Mouse (Mus musculus) hindbrain, embryonic 16.5 days (tissue): ENCODE data around the gene Pex11b. TPM values are rescaled to one million over a fixed set of nuclear protein-coding genes. Genes with fewer than 3 reads are reported as not detected.
A peak's percentile ranks its signal among the peaks of the same experiment; 100 is the strongest.

ENCODE experiments used
- ATAC-seq: fragments of 200-750 bp; cut with Nextera tagmentation; 2 replicates; pipeline ENCODE4 v1.8.0; 2017; ENCODE audit warnings: moderate TSS enrichment, moderate library complexity
- H3K27ac ChIP-seq: fragments of 300-500 bp; sonication (generic); 2 replicates; pipeline ENCODE4 v1.5.1; 2014; ENCODE audit warnings: low read depth, mild to moderate bottlenecking, control low read depth, low read length, moderate library complexity
- H3K27me3 ChIP-seq: fragments of 300-500 bp; sonication (generic); replicated peaks from 2 replicates; pipeline ENCODE4 v1.6.1; 2014; ENCODE audit warnings: low read length; ENCODE audit not compliant: control insufficient read depth, insufficient read depth
- H3K36me3 ChIP-seq: fragments of 300-500 bp; sonication (generic); 2 replicates; pipeline ENCODE4 v1.6.1; 2014; ENCODE audit warnings: mild to moderate bottlenecking, low read length, moderate library complexity, mixed read lengths; ENCODE audit not compliant: control insufficient read depth, insufficient read depth
- H3K4me1 ChIP-seq: fragments of 300-500 bp; sonication (generic); 2 replicates; pipeline ENCODE4 v1.6.1; 2014; ENCODE audit warnings: low read depth, low read length; ENCODE audit not compliant: control insufficient read depth, insufficient read depth
- H3K4me2 ChIP-seq: fragments of 300-500 bp; sonication (generic); 2 replicates; pipeline ENCODE4 v1.6.1; 2014; ENCODE audit warnings: mild to moderate bottlenecking, low read length, control low read depth, moderate library complexity
- H3K4me3 ChIP-seq: fragments of 300-500 bp; sonication (generic); 2 replicates; pipeline ENCODE4 v1.5.1; 2014; ENCODE audit warnings: mild to moderate bottlenecking, low read length, control low read depth, moderate library complexity
- H3K9ac ChIP-seq: fragments of 300-500 bp; sonication (generic); 2 replicates; pipeline ENCODE4 v1.6.1; 2014; ENCODE audit warnings: low read depth, mild to moderate bottlenecking, control low read depth, low read length, moderate library complexity
- H3K9me3 ChIP-seq: fragments of 300-500 bp; sonication (generic); 2 replicates; pipeline ENCODE4 v1.6.1; 2014; ENCODE audit warnings: mild to moderate bottlenecking, low read length, moderate library complexity; ENCODE audit not compliant: control insufficient read depth
- WGBS: fragments of 180-500 bp; shearing (Covaris S2); extraction: QIAGEN DNeasy Blood & Tissue Kit; methylation state at CpG from one replicate; pipeline ENCODE4 v1.1.7; 2014; 5-methylcytosine and 5-hydroxymethylcytosine counted together
- polyA plus RNA-seq: library from polyadenylated mRNA; unstranded; fragments of >200 nt; fragmentation: Nextera tagmentation; extraction: Ambion mirVana; gene quantifications from 2 replicates; pipeline ENCODE4 v1.2.1, GENCODE M21; 2015

Gene Pex11b
- polyA plus RNA-seq, 1 experiment from 2014 or later, result 66.2 TPM

- 98% methylated on average over 5 of the region's 5 CpGs for WGBS
- H3K9me3 ChIP-seq, result no peaks in the 10 kb centered on the region
- no peak overlapping the region for H3K27ac ChIP-seq
- H3K27me3 ChIP-seq, result peaks cover 4% of the 10 kb centered on the region
- no peak overlapping the region for H3K4me2 ChIP-seq
- no peaks in the 10 kb centered on the region for H3K36me3 ChIP-seq
- ATAC-seq, result no peak
- H3K9ac ChIP-seq, result no peak overlapping the region
- H3K4me1 ChIP-seq, result peaks cover 17% of the 10 kb centered on the region; the same call in 1 of the 2 replicates
- no peak overlapping the region for H3K4me3 ChIP-seq
Observed at GRCm38 (mm10) chr3:96666916-96667315, 31.7 kb downstream of the Pex11b start.

DNA sequence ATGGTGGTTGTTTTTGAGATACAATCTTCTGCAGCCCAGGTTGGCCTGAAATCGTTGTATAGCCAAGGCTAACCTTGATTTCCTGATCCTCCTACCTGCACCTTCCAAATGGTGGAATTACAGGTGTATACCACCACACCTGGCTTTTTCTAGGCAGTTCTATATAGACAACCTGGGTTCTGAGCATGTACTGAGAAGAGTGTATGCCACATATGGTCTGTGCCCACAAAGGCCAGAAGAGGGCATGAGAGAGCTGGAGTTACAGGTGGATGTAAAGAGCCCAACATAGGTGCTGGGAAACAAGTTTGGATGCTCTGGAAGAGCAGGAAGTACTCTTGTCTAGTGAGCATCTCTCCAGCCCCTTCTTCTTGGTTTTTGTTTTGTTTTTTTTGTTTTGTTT lies 32.1 kb downstream of the Pex11b start:
- H3K27ac ChIP-seq, result no peak overlapping the region
- peaks cover 4% of the 10 kb centered on the region for H3K27me3 ChIP-seq
- peaks cover 17% of the 10 kb centered on the region; the same call in 1 of the 2 replicates for H3K4me1 ChIP-seq
- H3K9me3 ChIP-seq, result no peaks in the 10 kb centered on the region
- WGBS, result 21% methylated on average over 1 of the region's 1 CpGs
- H3K4me3 ChIP-seq, result no peak overlapping the region
- H3K36me3 ChIP-seq, result no peaks in the 10 kb centered on the region
- no peak overlapping the region for H3K9ac ChIP-seq
- no peak overlapping the region for H3K4me2 ChIP-seq
- ATAC-seq, result no peak

- Histone ChIP-seq H3K4me3 (no peak overlapping the region), H3K4me2 (no peak overlapping the region), H3K27me3 (peaks cover 4% of the 10 kb centered on the region), H3K36me3 (no peaks in the 10 kb centered on the region), H3K27ac (no peak overlapping the region), H3K4me1 (peaks cover 10% of the 10 kb centered on the region; the same call in 1 of the 2 replicates), H3K9me3 (no peaks in the 10 kb centered on the region), H3K9ac (no peak overlapping the region)
- no peak for ATAC-seq
- WGBS, result 93% methylated on average over 5 of the region's 5 CpGs
Observed at GRCm38 (mm10) chr3:96668424-96669067, 33.4 kb downstream of the Pex11b start.

DNA sequence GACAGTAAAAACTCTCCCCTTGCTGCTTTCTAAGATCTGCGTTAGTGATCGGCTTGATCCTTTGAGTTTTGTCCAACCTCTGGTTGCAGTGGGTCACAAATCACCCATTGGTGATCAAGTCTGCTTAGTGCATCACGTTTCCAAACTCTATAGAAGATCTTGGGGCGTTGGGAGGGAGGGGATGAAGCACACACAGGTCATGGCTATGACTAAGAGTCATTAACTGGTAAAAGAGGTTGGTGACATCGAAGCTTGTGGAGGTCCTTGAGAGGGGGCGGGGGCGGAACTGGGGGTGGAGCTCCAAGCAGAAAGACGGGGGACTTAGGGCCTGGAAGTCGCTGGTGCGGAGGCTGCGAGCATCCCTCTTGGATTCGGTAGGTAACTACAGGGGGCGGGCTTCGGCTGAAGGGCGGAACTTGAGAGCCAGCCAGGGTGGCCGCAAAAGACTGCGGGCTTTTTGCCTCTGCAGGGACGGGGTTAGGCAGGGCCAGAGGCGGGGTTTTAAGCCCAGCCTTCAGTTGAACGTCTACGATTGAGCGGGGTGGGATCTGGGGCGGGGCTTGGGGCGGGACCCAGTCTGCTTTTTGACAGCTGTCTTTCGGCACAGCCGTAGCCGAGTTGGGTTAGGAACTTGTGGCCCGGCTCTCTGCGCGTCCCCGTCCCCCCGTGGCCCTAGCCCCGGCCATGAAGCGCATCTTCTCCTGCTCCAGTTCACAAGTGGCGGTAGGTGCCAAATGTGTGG lies 34.7 kb downstream of the Pex11b start, which contains the start of gene Ankrd35:
TSS of gene Ankrd35 (plus strand) at position 405 of the 742 bp plus-strand sequence.
- peak within 1 kb of the TSS; percentile 92 for H3K4me2 ChIP-seq
- ATAC-seq, result peak; percentile 97

GRCm38 (mm10) chr3:96671519-96671918 lies 36.3 kb downstream of the Pex11b start:
- WGBS, result 96% methylated on average over 5 of the region's 5 CpGs
- no peak overlapping the region for H3K4me2 ChIP-seq
- peaks cover 4% of the 10 kb centered on the region for H3K27me3 ChIP-seq
- no peaks in the 10 kb centered on the region for H3K36me3 ChIP-seq
- H3K4me1 ChIP-seq, result peaks cover 3% of the 10 kb centered on the region; the same call in 1 of the 2 replicates
- H3K9ac ChIP-seq, result no peak overlapping the region
- H3K27ac ChIP-seq, result no peak overlapping the region
- H3K9me3 ChIP-seq, result no peaks in the 10 kb centered on the region
- no peak for ATAC-seq
- no peak overlapping the region for H3K4me3 ChIP-seq

More for the DNA sequence above, 34.7 kb downstream of the Pex11b start, which contains the start of gene Ankrd35:
- Histone ChIP-seq H3K27ac (no peak within 1 kb of the TSS), H3K36me3 (no peaks in the 10 kb centered on the region), H3K9ac (peak within 1 kb of the TSS; percentile 61), H3K4me3 (peak within 1 kb of the TSS; percentile 54), H3K9me3 (no peaks in the 10 kb centered on the region), H3K27me3 (peaks cover 4% of the 10 kb centered on the region), H3K4me1 (peaks cover 3% of the 10 kb centered on the region; the same call in 1 of the 2 replicates)
- 4% methylated on average over 34 of the region's 35 CpGs for WGBS

DNA sequence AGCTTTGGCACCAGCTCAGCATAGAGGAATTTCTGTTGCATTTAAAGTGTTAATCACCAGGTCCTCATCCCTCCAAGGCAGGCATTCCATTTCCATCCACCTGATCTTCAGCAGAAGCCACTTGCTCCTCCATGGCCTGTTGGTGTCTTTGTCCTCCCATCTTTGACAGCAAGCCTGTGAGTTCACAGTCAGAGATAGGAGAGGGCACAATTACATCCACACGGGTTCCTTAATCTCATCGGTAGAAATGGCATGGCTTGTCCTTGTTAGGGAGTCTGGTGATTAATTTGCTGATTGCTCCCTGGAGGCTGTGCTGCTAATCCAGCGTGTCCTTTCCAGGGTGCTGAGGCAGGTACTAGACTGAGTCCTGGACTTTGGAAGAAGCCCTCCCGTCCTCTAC lies 38.3 kb downstream of the Pex11b start:
- WGBS, result 77% methylated on average over 4 of the region's 4 CpGs

GRCm38 (mm10) chr3:96674442-96674841 lies 39.3 kb downstream of the Pex11b start:
- H3K36me3 ChIP-seq, result no peaks in the 10 kb centered on the region
- no peaks in the 10 kb centered on the region for H3K9me3 ChIP-seq
- H3K27me3 ChIP-seq, result peaks cover 4% of the 10 kb centered on the region
- WGBS, result 64% methylated on average over 8 of the region's 8 CpGs
- H3K27ac ChIP-seq, result no peak overlapping the region
- no peak for ATAC-seq
- no peak overlapping the region for H3K4me2 ChIP-seq
- H3K4me3 ChIP-seq, result no peak overlapping the region
- no peak overlapping the region for H3K9ac ChIP-seq
- H3K4me1 ChIP-seq, result peaks cover 3% of the 10 kb centered on the region; the same call in 1 of the 2 replicates

More for the DNA sequence above, 38.3 kb downstream of the Pex11b start:
- no peak overlapping the region for H3K9ac ChIP-seq
- no peak overlapping the region for H3K4me2 ChIP-seq
- no peak overlapping the region for H3K4me3 ChIP-seq
- no peaks in the 10 kb centered on the region for H3K36me3 ChIP-seq
- H3K4me1 ChIP-seq, result peaks cover 3% of the 10 kb centered on the region; the same call in 1 of the 2 replicates
- peaks cover 4% of the 10 kb centered on the region for H3K27me3 ChIP-seq
- H3K27ac ChIP-seq, result no peak overlapping the region
- H3K9me3 ChIP-seq, result no peaks in the 10 kb centered on the region
- ATAC-seq, result no peak

DNA sequence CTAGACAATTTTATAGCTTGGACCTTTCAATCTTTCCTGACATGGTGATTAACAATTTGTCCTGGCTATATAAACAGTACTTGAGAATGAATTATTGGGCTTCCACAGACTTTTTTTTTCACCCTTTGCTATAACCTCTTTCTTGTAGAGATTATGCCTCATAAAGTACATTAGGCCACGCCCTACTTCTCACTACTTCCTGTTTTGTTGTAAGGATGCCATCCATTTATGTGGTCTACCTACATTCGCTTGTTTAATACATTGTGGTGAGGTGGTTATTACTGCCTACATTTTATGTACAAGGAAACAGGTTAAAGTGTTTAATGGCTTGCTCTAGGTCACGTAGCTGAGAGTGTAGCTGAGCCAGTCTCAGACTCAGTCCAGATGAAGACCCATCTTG lies 40.0 kb downstream of the Pex11b start:
- H3K9me3 ChIP-seq, result no peaks in the 10 kb centered on the region
- H3K9ac ChIP-seq, result no peak overlapping the region
- H3K27ac ChIP-seq, result no peak overlapping the region
- H3K36me3 ChIP-seq, result no peaks in the 10 kb centered on the region
- no peak overlapping the region for H3K4me3 ChIP-seq
- H3K4me1 ChIP-seq, result peaks cover 6% of the 10 kb centered on the region
- H3K4me2 ChIP-seq, result no peak overlapping the region
- ATAC-seq, result no peak
- WGBS, result 84% methylated on average over 3 of the region's 3 CpGs
- H3K27me3 ChIP-seq, result peaks cover 4% of the 10 kb centered on the region

DNA sequence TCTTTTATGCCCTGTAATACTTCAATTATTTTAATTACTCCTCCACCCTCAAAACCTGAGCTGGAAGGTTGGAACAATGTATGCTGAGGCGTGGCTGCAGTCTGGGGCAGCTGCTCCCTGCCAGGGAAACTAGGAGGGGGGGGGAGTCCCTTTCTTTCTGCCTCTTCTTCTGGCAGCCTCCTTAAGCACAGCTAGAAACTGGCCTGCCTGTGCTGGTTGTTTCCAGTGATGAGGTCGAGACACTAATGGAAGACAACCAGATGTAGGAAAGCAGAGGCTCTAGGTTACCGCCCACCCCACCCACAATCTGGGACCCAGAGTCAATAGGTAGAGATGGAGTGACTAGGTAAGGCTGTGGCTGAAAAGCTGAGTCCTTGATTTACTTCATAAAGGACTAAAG lies 40.5 kb downstream of the Pex11b start:
- H3K4me3 ChIP-seq, result no peak overlapping the region
- peaks cover 4% of the 10 kb centered on the region for H3K27me3 ChIP-seq
- no peaks in the 10 kb centered on the region for H3K36me3 ChIP-seq
- H3K9me3 ChIP-seq, result no peaks in the 10 kb centered on the region
- no peak overlapping the region for H3K4me2 ChIP-seq
- WGBS, result 39% methylated on average over 3 of the region's 3 CpGs
- H3K4me1 ChIP-seq, result peaks cover 3% of the 10 kb centered on the region
- no peak for ATAC-seq
- no peak overlapping the region for H3K27ac ChIP-seq
- H3K9ac ChIP-seq, result no peak overlapping the region
